Mouse (Mus musculus) E14TG2a.4 (cell line): ENCODE results near the gene Pdlim1.

ENCODE experiments used
- CTCF ChIP-seq: conservative IDR thresholded peaks from 2 replicates; pipeline ENCODE4 v1.5.1; 2014; ENCODE audit warnings: low read length
- NANOG ChIP-seq: IDR thresholded peaks from 2 replicates; pipeline ENCODE4 v1.6.1; 2014; ENCODE audit warnings: borderline replicate concordance, low read length, mixed read lengths
- POU5F1 ChIP-seq: IDR thresholded peaks from 2 replicates; pipeline ENCODE4 v1.6.1; 2014; ENCODE audit warnings: low read length, borderline replicate concordance

- no peak for TF ChIP-seq CTCF
- no peak for TF ChIP-seq POU5F1
- TF ChIP-seq NANOG, result no peak
Observed at GRCm38 (mm10) chr19:40231074-40231738, 40.4 kb downstream of the Pdlim1 start.
